Mouse (Mus musculus) liver, adult (tissue): ENCODE results near the gene Ppm1j.

ENCODE experiments used
- GATA4 ChIP-seq: IDR thresholded peaks from 2 replicates; pipeline ENCODE4 v1.6.1; 2014; ENCODE audit warnings: mild to moderate bottlenecking, low read length; ENCODE audit not compliant: insufficient replicate concordance

The Ppm1j gene

DNA sequence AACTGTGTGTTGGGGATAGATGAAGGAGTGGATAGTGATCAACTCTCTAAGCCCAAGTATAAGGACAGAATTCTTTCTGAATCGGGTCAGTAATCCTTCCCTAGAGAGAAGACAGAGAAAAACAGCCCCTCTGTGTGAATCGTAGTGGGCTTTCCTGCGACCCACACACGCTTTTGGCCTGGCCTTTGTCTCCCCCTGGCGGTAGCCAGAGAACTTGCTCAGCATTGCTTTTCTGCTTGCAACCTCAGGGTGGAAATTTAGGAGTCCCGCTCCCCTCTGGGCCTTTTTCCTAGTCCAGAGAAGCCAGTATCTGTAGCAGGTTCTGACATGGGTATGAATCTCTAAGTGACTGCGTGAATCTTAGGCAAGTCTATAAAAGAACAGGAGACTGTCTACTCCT lies 907 bp upstream of the Ppm1j start:
- no peak for TF ChIP-seq GATA4

DNA sequence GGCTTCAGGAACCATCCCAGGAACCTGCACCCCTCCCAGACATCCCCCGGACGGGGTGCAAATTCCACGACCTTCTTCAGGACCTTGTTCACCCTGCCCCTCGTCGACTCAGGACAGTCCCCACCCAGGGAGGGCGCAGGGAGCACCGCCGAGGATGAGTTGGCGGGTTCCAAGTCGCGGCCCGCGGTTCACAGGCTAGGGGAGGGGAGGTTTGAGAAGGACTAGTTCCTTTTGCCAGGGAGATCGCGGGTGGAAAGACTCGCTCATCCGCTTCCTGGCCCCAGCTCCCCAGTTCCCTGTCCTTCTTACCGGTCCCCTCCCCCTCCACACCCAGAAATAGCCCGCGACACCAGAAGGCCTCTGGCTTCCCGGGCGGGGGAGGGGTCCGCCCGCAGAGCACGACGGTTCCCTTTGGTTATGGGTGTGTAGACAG lies 631 bp downstream of the Ppm1j start, which contains the start of gene Fam19a3:
Gene Fam19a3, minus strand, starts transcription at position 370 of the 433 bp plus-strand sequence.
- TF ChIP-seq GATA4, result no peak

DNA sequence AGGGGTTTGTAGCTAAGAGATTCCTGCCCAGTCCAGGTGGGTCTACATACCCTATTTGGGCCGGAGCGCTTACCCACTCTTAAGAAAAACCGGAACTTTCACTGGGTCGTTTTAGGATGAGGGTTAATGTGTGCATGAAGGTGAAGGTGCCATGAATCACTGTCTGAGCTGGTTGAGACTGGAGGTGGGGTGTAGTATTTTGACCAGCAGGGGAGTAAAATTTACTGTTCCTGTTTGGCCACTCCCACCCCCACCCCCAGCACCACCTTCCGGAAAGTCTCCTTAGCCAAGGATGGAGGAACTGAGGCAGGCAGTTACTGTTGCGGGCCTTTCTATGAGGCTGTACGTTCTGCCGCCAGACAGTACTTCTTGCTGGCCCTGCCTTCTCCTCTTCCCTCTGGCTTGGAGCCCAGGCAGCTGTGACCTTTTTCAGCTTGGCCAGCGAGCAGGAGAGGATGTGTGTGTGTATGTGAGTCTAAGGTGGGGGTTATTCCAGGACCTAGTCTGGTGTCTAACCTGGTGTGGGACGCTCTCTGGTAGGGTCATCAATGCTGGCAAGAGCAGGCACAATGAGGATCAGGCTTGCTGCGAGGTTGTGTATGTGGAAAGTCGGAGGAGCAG lies 1.3 kb downstream of the Ppm1j start:
- no peak for TF ChIP-seq GATA4

DNA sequence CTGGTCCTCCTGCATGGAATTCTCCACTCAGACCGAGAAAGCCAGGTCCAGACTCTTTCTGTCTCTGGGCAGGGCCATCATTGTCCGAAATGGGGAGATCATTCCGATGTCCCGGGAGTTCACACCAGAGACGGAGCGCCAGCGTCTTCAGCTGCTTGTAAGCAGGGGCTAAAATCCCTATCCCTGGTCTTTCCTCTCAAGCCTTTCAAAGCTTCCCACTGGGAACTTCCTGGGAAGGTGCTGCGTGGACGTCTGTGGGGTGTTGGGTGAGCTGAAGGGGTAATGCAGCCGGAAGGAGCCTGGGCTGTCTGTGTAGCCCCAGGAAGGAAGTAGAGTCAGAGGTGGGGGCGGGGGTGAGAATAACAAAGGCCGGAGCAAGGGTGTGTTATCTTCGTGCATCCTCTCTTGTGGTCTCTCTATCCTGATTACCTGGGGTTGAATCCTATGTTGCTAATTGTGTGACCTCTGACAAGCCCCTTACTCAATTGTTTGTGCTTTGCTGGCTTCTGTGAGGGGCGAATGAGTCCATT lies 3.2 kb downstream of the Ppm1j start:
- TF ChIP-seq GATA4, result no peak

DNA sequence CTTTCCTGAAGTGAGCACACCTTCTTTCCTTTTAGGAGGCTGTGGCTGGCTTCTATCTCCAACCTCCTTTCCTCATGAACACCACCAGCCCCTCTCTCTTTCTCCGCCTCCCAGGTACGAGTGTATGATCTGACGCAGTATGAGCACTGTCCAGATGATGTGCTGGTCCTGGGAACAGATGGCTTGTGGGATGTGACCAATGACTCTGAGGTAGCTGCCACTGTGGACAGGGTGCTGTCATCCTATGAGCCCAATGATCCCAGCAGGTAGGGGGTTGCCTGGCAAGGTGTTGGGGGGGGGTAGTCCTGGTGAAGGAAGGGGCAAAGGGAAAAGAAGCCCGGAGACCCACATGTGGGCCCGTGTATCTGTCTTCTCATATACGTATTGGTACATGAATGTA lies 4.4 kb downstream of the Ppm1j start:
- no peak for TF ChIP-seq GATA4

DNA sequence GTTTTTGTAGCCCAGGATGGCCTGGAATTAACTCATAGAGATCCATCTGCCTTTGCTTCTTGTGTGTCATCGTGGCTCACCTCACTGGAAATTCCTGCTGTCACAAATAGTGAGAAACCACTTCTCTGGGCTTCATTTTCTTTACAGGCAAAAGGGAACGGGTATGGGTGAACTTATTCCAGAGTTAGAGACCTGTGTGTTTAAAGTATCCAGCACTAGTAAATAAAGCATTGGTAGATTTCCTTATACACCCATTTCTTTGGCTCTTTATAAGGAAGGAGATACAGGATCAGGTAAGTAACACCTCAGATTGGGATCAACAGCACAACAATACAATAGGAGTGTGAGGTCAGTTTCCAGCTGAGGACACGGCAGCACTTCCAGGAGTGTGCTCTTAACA lies 7.2 kb downstream of the Ppm1j start, which contains the start of gene Rhoc:
Gene Rhoc, plus strand, starts transcription at position 301 of the 400 bp plus-strand sequence.
- no peak for TF ChIP-seq GATA4

DNA sequence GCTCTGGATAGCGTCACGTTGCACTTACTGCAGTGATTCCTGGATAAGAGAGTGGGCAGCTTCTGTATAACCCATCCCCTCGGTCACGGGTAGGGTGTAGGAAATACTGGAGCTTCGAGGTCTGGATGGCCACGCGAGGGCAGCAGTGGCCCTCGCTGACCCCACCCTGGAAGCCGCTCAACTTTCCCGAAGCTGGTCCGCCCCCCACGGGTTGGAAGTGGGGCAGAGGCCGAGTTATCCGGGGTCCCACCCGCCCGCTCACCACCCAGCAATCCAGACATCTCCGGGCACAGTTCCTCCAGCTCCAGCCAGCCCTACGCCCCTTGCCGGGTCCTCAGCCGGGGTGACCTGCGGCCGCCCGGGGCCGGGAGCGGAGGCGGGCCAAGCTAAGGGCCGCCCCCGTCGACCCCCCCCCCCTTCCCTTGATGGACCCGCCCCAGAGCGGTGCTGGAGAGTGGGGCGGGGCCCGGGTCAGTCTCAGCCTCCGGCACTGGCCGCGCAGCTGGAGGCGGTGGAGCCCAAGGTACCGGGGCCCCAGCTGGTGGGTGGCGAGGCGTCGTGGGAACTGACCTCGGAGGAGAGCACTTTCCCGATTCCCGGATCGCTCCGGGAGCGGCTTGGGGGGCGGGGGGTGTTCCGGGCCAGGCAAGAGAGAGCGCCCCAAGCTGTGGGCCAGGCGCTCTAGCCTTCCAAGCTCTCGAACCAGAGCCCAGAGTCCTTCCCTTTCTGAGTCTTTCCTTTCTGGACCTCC lies 7.9 kb downstream of the Ppm1j start:
- peak; percentile 48; the same call in 1 of the 2 replicates for TF ChIP-seq GATA4

DNA sequence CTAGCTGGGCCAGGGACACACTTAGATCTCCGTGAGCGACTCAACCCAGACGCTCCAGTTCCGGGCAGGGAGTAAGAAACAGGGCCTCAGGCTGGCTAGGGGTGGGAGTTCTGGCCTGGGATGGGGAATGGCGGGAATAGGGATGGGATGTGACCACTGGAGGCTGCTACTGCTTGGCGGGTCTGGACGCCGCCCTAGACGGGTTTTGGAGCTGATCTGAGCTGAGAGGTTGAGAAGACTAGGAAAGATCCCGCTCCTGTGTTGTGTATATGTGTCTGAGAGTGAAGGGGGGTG lies 8.4 kb downstream of the Ppm1j start:
- no peak for TF ChIP-seq GATA4

DNA sequence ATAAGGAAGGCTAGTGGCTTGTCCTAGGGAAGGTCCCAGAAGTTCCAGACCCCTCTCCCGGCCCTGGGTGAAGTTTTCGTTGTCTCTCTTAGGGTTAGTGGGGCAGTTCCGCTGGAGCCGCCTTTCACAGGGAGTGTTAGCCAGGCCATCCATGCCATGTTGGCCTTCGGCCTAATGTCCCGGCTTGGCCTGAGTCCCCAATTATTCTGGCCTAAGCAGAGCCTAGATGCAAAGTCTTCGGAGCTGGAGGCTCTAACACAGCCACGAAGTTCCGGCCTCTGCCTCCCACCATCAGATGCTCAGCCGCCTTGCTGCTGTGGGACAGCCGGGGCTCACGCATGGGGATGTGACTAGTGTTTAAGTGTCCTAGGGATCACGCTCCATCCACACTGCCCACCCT lies 9.0 kb downstream of the Ppm1j start:
- TF ChIP-seq GATA4, result no peak

DNA sequence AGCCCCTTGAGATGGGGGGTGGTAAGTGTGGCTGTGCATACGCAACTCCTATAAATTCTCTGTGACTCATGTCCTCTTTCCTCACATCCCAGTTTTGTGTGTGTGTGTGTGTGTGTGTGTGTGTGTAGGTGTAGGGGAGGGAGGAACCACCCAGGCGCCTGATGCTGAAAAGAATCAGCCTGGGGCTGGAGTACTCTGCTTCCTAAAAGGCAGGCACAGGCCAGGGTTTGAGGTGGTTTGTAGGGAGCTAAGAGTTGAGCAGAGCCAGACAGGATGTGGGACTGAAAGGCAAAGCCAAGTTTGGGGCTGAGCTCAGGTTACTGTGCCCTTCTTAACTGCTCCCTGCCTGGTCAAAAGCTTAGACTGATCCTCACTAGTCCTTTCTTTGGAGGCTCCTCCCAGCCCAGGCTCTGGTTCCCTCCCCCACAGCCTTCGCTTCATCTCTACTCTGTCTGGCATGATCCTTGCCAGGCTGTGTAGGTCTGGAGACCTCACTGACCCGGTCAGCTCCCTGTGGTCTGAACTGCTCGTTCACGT lies 9.6 kb downstream of the Ppm1j start:
- TF ChIP-seq GATA4, result no peak

DNA sequence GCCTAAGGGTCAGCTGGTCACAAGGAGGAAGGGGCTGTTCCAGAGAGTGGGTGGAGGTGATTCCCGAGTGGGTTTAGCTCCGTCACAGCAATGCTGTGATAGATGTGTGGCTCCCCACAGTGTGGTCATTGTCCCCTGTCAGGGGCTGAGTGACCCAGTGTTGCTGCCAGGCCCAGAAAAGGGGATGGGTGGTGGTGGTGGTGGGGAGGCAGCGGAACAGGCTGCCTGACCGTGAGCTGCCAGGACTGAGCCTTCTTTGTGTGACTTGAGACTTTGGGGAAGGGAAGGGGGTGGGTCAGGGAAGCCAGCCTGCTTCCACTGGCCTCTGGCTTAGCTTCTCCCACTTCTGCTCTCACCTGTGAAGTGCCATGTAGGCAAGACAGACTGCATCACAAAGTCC lies 10.2 kb downstream of the Ppm1j start:
- no peak for TF ChIP-seq GATA4

DNA sequence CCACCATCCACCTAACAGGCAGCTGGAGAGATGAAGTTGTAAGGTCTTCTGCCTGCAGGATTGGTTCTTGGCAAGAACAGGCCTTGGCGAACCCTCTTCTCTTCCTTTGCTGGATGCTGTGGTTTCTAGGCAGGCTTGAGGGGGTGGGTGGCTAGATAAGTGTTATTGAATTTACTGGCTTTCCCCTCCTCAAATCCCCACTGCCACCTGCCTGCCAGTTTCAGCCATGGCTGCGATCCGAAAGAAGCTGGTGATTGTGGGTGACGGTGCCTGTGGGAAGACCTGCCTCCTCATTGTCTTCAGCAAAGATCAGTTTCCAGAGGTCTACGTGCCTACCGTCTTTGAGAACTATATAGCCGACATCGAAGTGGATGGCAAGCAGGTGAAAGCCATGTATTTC lies 10.8 kb downstream of the Ppm1j start:
- no peak for TF ChIP-seq GATA4

DNA sequence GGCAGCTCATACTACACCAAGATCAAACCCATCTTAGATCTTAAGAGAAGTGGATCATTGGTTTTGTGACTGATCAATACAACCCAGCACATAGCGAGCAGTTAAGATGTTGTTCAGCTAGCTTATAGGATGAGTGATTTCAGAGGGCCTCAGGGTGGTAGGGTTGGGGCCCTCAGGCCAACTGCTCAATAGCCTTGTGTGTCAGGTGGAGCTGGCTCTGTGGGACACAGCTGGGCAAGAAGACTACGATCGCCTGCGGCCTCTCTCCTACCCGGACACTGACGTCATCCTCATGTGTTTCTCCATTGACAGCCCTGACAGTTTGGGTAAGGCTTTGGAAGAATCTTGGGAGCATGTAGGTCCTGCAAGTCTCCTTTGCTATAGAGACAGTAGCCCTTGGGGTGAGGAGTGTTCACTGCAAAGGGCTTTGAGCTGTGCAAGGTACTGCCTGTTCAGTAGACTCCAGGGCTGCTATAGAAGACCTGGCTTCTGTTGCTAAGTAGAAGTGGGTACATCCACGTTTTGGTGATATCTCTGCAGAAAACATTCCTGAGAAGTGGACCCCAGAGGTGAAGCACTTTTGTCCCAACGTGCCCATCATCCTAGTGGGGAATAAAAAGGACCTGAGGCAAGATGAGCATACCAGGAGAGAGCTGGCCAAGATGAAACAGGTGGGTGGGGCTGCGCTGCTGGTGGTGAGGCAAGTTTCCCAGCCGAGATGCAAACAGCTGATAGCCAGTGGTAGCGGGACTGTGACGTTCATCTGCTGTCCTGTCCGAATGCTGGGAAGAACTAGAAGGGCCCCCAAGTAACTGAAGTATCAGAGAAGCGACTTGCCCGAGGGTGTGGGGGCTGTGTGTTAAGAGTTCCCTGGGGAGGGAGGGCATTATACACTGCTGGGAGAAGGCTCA lies 11.8 kb downstream of the Ppm1j start:
- no peak for TF ChIP-seq GATA4

DNA sequence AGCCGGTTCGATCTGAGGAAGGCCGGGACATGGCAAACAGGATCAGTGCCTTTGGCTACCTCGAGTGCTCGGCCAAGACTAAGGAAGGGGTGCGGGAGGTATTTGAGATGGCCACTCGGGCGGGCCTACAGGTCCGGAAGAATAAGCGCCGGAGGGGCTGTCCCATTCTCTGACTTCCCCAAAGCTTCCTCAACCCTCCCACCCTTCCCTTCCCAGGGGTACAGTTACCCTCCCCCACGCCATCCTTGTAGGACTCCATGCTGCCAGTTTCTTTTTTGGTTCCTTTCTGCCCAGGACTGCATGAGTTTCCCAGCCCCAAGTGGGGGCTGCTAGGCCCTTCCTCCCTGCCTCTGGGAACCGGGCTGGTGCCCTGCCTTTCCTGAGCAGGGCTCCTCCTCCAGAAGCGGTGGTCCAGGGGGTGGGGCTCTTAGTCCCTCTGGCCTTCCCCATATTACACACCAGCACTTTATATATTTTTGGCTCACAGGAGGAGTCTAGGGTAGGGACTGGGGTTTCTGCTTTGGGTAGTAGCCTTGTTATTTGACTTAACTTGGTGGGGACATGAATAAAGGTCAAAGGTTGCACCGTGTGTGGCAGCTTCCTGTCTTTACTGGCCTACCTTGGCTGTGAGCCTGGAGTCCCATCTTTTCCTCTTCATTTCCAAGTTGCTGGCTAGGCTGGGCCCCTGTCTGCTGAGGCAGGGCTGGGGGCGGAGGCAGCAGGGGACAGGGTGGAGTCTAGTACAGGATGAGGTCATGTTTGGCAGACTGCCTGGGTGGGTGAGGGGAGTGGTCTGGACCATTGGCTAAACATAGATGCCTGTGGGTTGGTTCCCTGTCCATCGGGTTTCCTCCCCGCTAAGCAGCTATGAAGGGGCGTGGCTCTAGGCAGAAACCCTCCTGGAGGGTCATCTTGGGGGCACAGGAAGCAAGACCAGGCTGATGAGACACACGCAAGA lies 13.3 kb downstream of the Ppm1j start:
- peak; percentile 30; the same call in 1 of the 2 replicates for TF ChIP-seq GATA4

DNA sequence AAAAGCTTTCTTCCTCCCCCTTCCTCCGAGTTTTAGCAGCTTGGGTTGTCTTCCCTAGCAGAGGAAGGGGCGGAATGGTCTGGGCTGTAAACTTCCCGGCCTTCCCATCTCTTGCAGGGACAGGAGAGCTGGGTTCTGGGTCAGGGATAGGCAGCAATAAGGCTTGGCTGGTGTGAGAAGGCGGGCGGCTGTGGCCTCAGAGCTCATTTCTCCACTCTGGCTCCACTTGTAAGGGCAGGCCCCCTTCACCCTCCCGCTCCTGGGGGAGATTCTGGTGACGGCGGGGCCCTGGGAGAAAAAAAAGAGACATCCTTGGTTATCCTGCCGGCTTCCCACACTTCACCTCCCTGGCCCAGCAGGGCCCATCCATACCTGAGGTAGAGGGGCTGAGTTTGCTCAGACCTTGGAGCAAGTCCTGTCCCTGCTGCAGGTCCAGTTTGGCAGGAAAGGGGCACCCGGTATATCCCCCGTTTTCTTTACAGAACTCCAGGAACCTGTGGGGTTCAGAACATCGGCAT lies 14.2 kb downstream of the Ppm1j start:
- TF ChIP-seq GATA4, result no peak
